Comparison of ENCODE assay signal across 8 mouse cellular contexts in the genomic region with DNA sequence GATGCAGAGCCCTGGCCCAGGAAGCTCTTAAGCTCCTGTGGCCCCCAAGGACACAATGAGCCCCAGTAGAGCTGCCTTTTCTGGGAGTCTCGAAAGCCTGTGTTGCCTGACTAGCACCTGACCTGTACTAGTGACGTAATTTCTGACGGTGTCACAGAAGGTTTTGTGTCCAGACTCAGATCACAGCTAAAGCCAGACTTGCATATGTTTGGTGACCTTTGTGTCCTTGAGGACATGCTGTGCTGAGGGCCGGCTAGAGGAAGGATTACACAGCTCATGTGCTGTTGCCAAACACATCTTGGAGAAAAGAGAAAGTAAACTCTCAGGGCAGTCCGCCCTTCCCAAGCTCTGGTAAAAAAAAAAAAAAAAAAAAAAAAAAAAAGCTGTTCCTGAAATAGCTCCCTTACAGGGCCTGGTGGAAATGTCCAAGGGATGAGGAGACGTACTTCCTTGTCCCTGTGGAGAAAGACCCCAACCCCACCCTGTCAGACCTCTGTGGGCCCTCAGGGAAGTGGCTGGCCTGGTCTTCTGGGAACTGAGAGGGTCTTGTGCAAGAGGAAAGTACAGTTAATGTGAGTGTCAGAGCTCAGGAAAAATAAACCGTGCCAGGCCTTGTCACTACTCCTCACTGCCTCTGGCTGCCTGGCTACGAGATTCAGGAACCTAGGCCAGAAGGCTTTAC. TPM values are rescaled to one million over a fixed set of nuclear protein-coding genes. Genes with fewer than 3 reads are reported as not detected.
DNase-seq lines count a peak whose midpoint lies in the region; ATAC-seq and TF ChIP-seq lines count a peak whose summit lies in the region.

No protein-coding gene starts in this region.

- ATAC-seq in liver, embryonic 16.5 days (ENCODE audit: low read depth): no peak
- no peak for ATAC-seq in inflammation-experienced regulatory T-cells, adult 6 months

- no peaks in the 10 kb centered on the region for H3K36me3 ChIP-seq in liver, embryonic 16.5 days (ENCODE audit: control insufficient read depth, insufficient read depth)

- no peak for TF ChIP-seq CTCF in bone marrow macrophage, adult 2 months (IDR thresholded peaks at IDR 0.05; ENCODE audit: low read depth, low read length)

- no peak for TF ChIP-seq POLR2A in bone marrow macrophage, adult 2 months (IDR thresholded peaks at IDR 0.05; ENCODE audit: borderline replicate concordance, low read depth, low read length)

- no peak for DNase-seq in liver
- peak; percentile 58 to 70 for DNase-seq in heart, postnatal 36 days
- peak; percentile 57 to 61 for DNase-seq in lung, postnatal 4 days
- no peak for DNase-seq in natural killer cell, adult 2 months (ENCODE audit: low spot score in 2 of 2)
- no peak for DNase-seq in thymus, postnatal 36 days

- H3K4me1 ChIP-seq in liver, embryonic 16.5 days (ENCODE audit: control insufficient read depth, low read depth, low read length): peaks cover 3% of the 10 kb centered on the region; the same call in 1 of the 2 replicates
- peaks cover 23% of the 10 kb centered on the region for H3K4me1 ChIP-seq in bone marrow macrophage, adult 2 months (ENCODE audit: control insufficient read depth, insufficient read depth, low read length)

- no peaks in the 10 kb centered on the region for H3K9me3 ChIP-seq in liver, embryonic 16.5 days (replicated peaks; ENCODE audit: control insufficient read depth, low read length)

- WGBS in liver, embryonic 16.5 days (ENCODE audit: insufficient replicate concordance): 43% methylated on average over 8 of the region's 8 CpGs

- H3K27ac ChIP-seq in liver, embryonic 16.5 days (ENCODE audit: low read length): 0 out of 2 replicates have a peak overlapping the region, but pooled peaks have one; percentile 29
- H3K27ac ChIP-seq in bone marrow macrophage, adult 2 months (ENCODE audit: insufficient read depth, low read depth, low read length): peak overlapping the region; percentile 61

- no peak overlapping the region for H3K4me2 ChIP-seq in liver, embryonic 16.5 days (ENCODE audit: low read depth, low read length)

- H3K9ac ChIP-seq in liver, embryonic 16.5 days (ENCODE audit: low read depth, low read length): no peak overlapping the region

- intact Hi-C loops in heart, postnatal 36 days (cut with DNase I): loop anchor here (5.0 kb wide), 2 partner anchors 45 to 60 kb away; a partner anchor contains a TSS

- no peaks in the 10 kb centered on the region for H3K27me3 ChIP-seq in liver, embryonic 16.5 days (ENCODE audit: control insufficient read depth, insufficient read depth, low read depth, low read length)

- no peak overlapping the region for H3K4me3 ChIP-seq in liver, embryonic 16.5 days (ENCODE audit: low read depth, low read length)
- no peak overlapping the region for H3K4me3 ChIP-seq in bone marrow macrophage, adult 2 months (ENCODE audit: insufficient read depth, low read length)

RNA-seq across cellular contexts. Expression of a gene that starts 45.8 kb away (rescaled TPM):
- 17.6 and 17.7 TPM in 2 replicates for polyA plus RNA-seq in liver, embryonic 16.5 days (2015; fragmentation: Nextera tagmentation; extraction: Ambion mirVana)
- 15.9 and 18.4 TPM in 2 replicates for polyA plus RNA-seq in bone marrow macrophage, adult 2 months (2012; ENCODE audit: insufficient read depth, insufficient read length, missing spikeins)
- total RNA-seq in heart, postnatal 36 days (2021): 10 to 100 TPM; 26.2 to 26.6 TPM
- 1 to 10 TPM; 4.0 to 8.1 (median 6.0) TPM for polyA plus RNA-seq in inflammation-experienced regulatory T-cells, adult 6 months (2017; shearing (Covaris generic))

Comparison
In these comparisons a context has a peak if more than half of its experiments do, and no peak if none do; other contexts are left out.
1. DNase-seq: peak in heart, postnatal 36 days (2 of 2) and lung, postnatal 4 days (2 of 2); none in liver (single experiment), natural killer cell, adult 2 months (0 of 2) and thymus, postnatal 36 days (0 of 2).